Mouse (Mus musculus) lung, embryonic 15.5 days (tissue): ENCODE data around the gene Glod5. TPM values are rescaled to one million over a fixed set of nuclear protein-coding genes. Genes with fewer than 3 reads are reported as not detected.
"Not testable (repeated sequence)": the region's sequence is repeated elsewhere in the genome, so short reads cannot be mapped to it uniquely, and the experiment has no call there.

Experiments
- ATAC-seq: fragments of 200-750 bp; cut with Nextera tagmentation; 2 replicates; pipeline ENCODE4 v1.8.0; 2017; ENCODE audit warnings: moderate number of reproducible peaks, borderline replicate concordance; ENCODE audit not compliant: low FRiP score, low TSS enrichment; ENCODE audit errors: extremely low read depth
- H3K27ac ChIP-seq: fragments of 300-500 bp; sonication (generic); 2 replicates; pipeline ENCODE4 v1.5.1; 2015; ENCODE audit warnings: moderate library complexity, mild to moderate bottlenecking, inconsistent platforms
- H3K27me3 ChIP-seq: fragments of 300-500 bp; sonication (generic); 2 replicates; pipeline ENCODE4 v1.6.1; 2015; ENCODE audit warnings: inconsistent platforms
- H3K36me3 ChIP-seq: fragments of 300-500 bp; sonication (generic); 2 replicates; pipeline ENCODE4 v1.6.1; 2015; ENCODE audit warnings: inconsistent platforms
- H3K4me1 ChIP-seq: fragments of 300-500 bp; sonication (generic); 2 replicates; pipeline ENCODE4 v1.6.1; 2015; ENCODE audit warnings: inconsistent platforms
- H3K4me2 ChIP-seq: fragments of 300-500 bp; sonication (generic); 2 replicates; pipeline ENCODE4 v1.6.1; 2015; ENCODE audit warnings: inconsistent platforms, mild to moderate bottlenecking, moderate library complexity
- H3K4me3 ChIP-seq: fragments of 300-500 bp; sonication (generic); 2 replicates; pipeline ENCODE4 v1.5.1; 2015; ENCODE audit warnings: mild to moderate bottlenecking, inconsistent platforms
- H3K9ac ChIP-seq: fragments of 300-500 bp; sonication (generic); 2 replicates; pipeline ENCODE4 v1.6.1; 2015; ENCODE audit warnings: inconsistent platforms
- H3K9me3 ChIP-seq: fragments of 300-500 bp; sonication (generic); 2 replicates; pipeline ENCODE4 v1.6.1; 2016; ENCODE audit warnings: inconsistent platforms
- WGBS: fragments of 180-500 bp; shearing (Covaris S2); methylation state at CpG from one replicate; pipeline ENCODE4 v1.1.7; 2015; 5-methylcytosine and 5-hydroxymethylcytosine counted together
- polyA plus RNA-seq: library from polyadenylated mRNA; unstranded; fragments of >200 nt; fragmentation: Nextera tagmentation; extraction: Ambion mirVana; gene quantifications from 2 replicates; pipeline ENCODE4 v1.2.1, GENCODE M21; 2015

Glod5 gene
- polyA plus RNA-seq: not detected in 2 replicates

DNA sequence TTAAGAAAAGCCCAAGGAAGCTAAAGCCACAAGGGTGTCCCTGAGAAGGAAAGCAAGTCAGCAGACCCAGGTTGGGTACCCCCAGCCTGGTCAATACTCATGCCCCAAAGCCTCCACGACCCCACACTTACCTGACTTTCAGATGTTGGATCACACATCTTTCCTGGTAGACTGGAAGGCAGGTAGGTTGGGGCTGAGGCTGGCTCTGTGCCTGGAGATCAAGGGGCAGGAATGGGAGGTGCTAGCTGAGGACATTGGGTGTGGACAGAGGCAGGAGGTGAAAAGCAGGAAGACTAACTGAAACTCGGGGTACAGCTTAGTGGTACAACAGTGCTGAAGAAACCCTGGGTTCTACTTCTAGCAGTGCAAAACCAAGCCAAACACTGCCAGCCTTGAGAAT, at the start of gene Glod5:
Gene Glod5, minus strand, starts transcription at position 207 of the 400 bp plus-strand sequence.
- no peaks in the 10 kb centered on the region for H3K36me3 ChIP-seq
- 63% methylated on average over 2 of the region's 2 CpGs for WGBS
- H3K27me3 ChIP-seq: no peaks in the 10 kb centered on the region
- H3K4me2 ChIP-seq: no peak within 1 kb of the TSS
- H3K27ac ChIP-seq: no peak within 1 kb of the TSS
- no peak within 1 kb of the TSS for H3K4me3 ChIP-seq
- no peak within 1 kb of the TSS for H3K9ac ChIP-seq
- H3K9me3 ChIP-seq: no peaks in the 10 kb centered on the region
- H3K4me1 ChIP-seq: no peaks in the 10 kb centered on the region
- ATAC-seq: no peak

DNA sequence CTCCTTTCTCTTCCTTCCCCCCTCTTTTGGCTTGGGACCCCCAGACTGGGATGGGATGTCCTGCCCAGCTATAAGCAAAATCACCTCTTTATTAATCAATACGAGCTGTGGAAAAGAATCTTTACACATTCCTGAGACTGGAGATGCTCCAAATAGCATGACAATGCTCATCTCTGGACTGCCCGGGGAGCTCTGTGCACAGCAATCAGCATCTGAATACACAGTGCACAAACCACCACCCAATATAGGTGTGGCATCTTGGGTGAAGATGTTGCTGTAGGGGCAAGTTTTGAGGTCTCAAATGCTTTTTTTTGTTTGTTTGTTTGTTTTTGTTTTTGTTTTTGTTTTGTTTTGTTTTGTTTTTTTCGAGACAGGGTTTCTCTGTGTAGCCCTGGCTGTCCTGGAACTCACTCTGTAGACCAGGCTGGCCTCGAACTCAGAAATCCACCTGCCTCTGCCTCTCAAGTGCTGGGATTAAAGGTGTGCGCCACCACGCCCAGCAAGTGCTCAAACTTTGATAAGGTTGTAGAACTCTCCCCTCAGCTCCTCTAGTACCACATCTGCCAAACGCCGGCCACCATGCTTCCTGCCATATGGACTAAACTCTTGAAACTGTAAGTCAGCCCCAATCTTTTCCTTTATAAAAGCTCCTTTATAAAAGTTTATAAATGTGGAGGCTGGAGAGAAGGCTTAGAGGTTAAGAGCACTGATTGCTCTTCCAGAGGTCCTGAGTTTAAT, 32.9 kb upstream of the Glod5 start:
- not testable (repeated sequence) for H3K27ac ChIP-seq, H3K9ac ChIP-seq, H3K4me1 ChIP-seq, H3K36me3 ChIP-seq, H3K4me3 ChIP-seq, H3K27me3 ChIP-seq, H3K9me3 ChIP-seq, H3K4me2 ChIP-seq, ATAC-seq
- WGBS: 79% methylated on average over 8 of the region's 8 CpGs

DNA sequence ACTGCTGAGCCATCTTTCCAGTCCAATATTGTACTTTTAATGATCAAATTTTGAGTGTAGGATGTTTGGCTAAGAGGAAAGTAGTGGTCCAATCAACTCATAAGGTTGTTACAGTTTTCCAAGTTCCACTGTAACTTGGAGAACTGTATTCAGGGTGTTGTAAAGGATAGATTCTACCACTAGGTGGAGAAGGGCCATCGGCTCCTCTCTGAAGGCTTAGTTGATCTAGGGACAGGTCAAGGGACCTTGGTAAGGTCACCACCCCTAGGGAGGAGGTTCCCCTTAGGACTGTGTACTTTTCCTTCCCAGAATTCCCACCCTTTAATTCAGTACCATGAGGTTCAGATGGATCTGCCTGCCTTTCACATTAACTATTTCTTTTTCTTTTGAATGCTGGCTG, 14.7 kb upstream of the Glod5 start:
- H3K9ac ChIP-seq: no peak overlapping the region

DNA sequence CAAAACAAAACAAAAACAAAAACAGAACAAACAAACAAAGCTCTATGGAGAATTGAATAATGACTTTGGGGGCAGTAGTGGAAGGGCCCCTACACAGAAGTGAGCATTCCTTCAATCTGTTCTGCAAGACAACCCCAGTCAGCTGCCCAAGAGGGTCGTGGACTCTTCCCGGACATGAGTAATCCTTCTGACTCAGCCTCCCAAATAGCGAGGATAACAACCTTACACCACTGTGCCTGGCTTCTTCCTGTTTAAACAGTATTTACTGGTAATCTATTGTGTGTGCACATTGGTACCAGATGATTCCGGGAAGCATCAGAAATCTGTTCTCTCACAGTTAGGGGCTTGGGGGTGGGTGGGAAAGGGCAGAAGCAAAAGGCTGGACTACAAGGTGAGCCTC, 8.5 kb upstream of the Glod5 start:
- no peak for ATAC-seq
- H3K4me1 ChIP-seq: no peaks in the 10 kb centered on the region
- no peak overlapping the region for H3K4me2 ChIP-seq
- no peak overlapping the region for H3K9ac ChIP-seq
- no peak overlapping the region for H3K27ac ChIP-seq
- no peaks in the 10 kb centered on the region for H3K36me3 ChIP-seq
- H3K9me3 ChIP-seq: no peaks in the 10 kb centered on the region
- WGBS: 62% methylated on average over 4 of the region's 4 CpGs
- H3K27me3 ChIP-seq: no peaks in the 10 kb centered on the region
- no peak overlapping the region for H3K4me3 ChIP-seq

More for the DNA sequence above, 14.7 kb upstream of the Glod5 start:
- ATAC-seq: no peak
- Histone ChIP-seq H3K4me3 (no peak overlapping the region), H3K36me3 (no peaks in the 10 kb centered on the region), H3K4me2 (no peak overlapping the region), H3K9me3 (no peaks in the 10 kb centered on the region), H3K27ac (no peak overlapping the region), H3K27me3 (no peaks in the 10 kb centered on the region), H3K4me1 (no peaks in the 10 kb centered on the region)
- WGBS: 69% methylated on average over 1 of the region's 1 CpGs

DNA sequence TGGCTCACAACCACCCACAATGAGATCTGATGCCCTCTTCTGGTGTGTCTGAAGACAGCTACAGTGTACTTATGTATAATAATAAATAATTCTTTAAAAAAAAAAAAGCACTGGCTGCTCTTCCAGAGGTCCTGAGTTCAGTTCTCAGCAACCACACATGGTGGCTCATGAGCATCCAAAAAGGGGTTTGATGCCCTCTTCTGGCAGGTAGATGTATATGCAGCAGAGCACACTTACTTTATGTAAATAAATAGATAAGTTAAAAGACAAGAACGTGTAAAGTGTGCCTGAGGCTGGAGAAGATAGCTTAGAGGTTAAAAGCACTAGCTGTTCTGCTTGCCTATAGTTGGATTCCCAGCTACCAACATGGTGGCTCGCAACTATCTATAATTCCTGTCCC, 6.5 kb upstream of the Glod5 start:
- 48% methylated on average over 2 of the region's 2 CpGs for WGBS
- no peaks in the 10 kb centered on the region for H3K4me1 ChIP-seq
- no peak overlapping the region for H3K4me2 ChIP-seq
- no peak for ATAC-seq
- H3K27me3 ChIP-seq: no peaks in the 10 kb centered on the region
- no peaks in the 10 kb centered on the region for H3K36me3 ChIP-seq
- H3K27ac ChIP-seq: no peak overlapping the region
- H3K4me3 ChIP-seq: no peak overlapping the region
- no peaks in the 10 kb centered on the region for H3K9me3 ChIP-seq
- no peak overlapping the region for H3K9ac ChIP-seq

DNA sequence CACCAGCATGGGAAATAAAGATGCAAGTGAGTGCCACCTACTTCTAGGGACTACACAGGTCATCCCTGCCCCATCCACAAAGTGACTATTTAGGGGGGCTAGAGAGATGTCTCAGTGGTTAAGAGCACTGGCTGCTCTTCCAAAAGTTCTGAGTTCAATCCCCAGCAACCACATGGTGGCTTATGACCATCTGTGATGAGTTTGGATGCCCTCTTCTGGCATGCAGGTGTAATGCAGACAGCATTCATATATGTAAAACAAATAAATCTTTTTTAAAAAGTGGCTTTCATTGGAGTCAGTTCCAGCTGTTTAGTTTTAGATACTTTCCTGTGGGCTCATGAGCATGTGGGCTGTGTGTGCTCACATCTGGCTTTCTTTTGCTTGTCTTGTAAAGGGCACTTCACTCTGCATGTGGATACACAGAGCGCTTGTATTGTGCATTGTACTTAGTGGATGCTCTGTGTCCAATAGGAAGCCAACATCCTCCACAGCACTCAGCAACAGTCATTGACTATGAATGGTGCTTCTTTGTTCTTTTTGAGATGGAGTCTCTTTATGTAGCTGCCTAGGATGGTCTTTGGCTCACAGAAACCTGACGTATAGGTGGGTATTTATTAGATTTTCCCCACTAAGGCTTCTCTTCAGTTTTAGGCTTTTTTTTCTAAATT, 2.0 kb upstream of the Glod5 start:
- Histone ChIP-seq H3K9ac (no peak overlapping the region), H3K4me3 (no peak overlapping the region), H3K36me3 (no peaks in the 10 kb centered on the region), H3K9me3 (no peaks in the 10 kb centered on the region), H3K27ac (no peak overlapping the region), H3K27me3 (no peaks in the 10 kb centered on the region), H3K4me1 (no peaks in the 10 kb centered on the region), H3K4me2 (no peak overlapping the region)
- no peak for ATAC-seq
- 84% methylated on average over 2 of the region's 2 CpGs for WGBS

DNA sequence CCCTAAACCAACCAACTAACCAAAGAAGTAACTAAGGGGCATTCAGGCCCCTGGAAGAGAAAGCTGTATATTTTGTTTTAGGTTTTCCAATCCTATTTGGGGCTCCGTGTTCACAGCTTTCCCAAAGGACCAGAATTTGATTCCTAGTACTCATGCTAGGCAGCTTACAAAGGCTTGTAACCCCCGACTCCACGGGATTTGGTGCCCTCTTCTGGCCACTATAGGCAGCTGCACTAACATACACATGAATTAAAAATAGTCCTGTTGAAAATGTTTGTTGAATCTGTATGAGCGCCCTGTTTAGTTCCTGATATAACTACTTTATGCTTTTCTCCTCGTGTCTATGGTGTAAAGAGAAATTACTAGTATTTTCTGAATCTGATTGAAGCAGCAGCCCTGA, 1.1 kb downstream of the Glod5 start:
- Histone ChIP-seq H3K4me3 (no peak overlapping the region), H3K27ac (no peak overlapping the region), H3K27me3 (no peaks in the 10 kb centered on the region), H3K36me3 (no peaks in the 10 kb centered on the region), H3K4me1 (no peaks in the 10 kb centered on the region), H3K4me2 (no peak overlapping the region), H3K9ac (no peak overlapping the region), H3K9me3 (no peaks in the 10 kb centered on the region)
- no peak for ATAC-seq
- 8% methylated on average over 5 of the region's 5 CpGs for WGBS

DNA sequence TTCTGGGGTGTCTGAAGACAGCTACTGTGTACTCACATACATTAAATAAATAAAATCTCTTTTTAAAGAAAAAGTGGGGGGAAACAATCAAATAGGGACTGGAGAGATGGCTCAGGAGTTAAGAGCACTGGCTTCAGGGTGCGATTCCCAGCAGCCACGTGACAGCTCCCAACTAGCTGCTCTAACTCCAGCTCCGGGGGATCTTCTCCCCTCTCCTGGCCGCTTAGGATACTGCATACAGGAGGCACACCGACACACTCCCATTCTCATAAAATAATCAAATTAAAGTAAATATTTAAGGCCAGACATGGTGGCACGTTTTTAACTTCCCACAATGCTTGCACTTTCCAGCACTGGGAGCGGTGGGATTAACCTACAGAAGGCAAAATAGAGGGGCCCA, 2.6 kb downstream of the Glod5 start:
- not testable (repeated sequence) for H3K4me3 ChIP-seq, H3K27ac ChIP-seq, H3K27me3 ChIP-seq, H3K9me3 ChIP-seq, H3K36me3 ChIP-seq, H3K4me2 ChIP-seq, H3K4me1 ChIP-seq, ATAC-seq, H3K9ac ChIP-seq
- 20% methylated on average over 7 of the region's 7 CpGs for WGBS

DNA sequence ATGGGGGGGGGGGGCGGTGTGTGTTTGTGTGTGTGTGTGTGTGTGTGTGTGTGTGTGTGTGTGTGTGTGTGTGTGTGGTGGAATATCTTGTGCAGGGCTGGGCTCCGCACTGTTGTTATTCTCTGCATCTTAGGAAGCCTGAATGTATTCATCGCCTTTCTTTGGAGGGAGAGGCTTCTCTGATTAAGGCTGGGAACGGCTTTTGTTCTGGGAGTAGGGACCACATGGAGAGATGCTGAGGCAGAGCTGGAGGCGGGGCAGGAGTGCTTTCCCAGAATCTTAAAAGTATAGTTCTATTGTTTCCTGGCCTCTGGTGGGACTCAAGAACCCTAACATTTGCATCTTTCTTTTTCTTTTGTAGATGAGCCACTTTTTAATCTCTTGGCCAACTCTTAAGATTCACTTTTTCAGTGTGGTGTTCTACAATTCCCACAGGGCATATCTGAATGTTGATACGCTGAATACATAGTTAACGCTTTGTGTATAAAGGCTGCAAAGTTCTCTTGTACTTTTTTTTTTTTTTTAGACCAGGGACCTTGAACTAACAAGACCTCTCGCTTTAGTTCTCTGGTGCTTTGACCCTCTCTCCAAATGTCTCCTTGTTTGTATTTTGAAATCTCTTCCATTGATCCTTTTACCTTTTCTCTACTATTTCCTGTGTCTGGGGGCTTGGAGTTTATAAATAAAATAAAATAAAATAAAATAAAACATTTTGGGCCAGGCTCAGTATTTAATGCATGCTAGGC, 4.5 kb downstream of the Glod5 start:
- H3K9me3 ChIP-seq: no peaks in the 10 kb centered on the region
- H3K36me3 ChIP-seq: no peaks in the 10 kb centered on the region
- no peak overlapping the region for H3K9ac ChIP-seq
- H3K4me1 ChIP-seq: no peaks in the 10 kb centered on the region
- ATAC-seq: no peak
- WGBS: 47% methylated on average over 7 of the region's 8 CpGs
- no peaks in the 10 kb centered on the region for H3K27me3 ChIP-seq
- no peak overlapping the region for H3K4me2 ChIP-seq
- no peak overlapping the region for H3K27ac ChIP-seq
- no peak overlapping the region for H3K4me3 ChIP-seq

DNA sequence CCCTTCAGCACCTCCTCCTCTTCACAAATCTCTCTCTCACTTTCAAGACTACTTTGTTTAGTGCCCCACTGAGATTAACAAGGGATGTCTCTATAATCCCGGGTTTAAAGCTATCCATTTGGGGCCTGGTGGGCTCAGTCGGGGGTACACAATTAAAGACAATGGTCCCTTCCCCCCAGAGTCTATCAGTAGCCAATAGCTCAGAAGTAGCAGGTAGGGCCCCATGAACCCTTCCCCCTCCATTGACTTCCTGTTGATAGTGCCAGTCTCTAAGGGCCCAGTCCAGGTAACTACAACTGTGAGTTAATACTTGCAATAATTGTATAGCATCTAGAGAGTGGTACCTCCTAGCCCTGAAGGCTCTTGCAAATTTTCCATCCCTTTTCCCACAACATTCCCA, 5.1 kb downstream of the Glod5 start:
- Histone ChIP-seq H3K36me3 (no peaks in the 10 kb centered on the region), H3K9ac (no peak overlapping the region), H3K27me3 (no peaks in the 10 kb centered on the region), H3K4me2 (no peak overlapping the region), H3K4me1 (no peaks in the 10 kb centered on the region), H3K9me3 (no peaks in the 10 kb centered on the region), H3K27ac (no peak overlapping the region), H3K4me3 (no peak overlapping the region)
- no peak for ATAC-seq
- WGBS: 10% methylated on average over 2 of the region's 2 CpGs

DNA sequence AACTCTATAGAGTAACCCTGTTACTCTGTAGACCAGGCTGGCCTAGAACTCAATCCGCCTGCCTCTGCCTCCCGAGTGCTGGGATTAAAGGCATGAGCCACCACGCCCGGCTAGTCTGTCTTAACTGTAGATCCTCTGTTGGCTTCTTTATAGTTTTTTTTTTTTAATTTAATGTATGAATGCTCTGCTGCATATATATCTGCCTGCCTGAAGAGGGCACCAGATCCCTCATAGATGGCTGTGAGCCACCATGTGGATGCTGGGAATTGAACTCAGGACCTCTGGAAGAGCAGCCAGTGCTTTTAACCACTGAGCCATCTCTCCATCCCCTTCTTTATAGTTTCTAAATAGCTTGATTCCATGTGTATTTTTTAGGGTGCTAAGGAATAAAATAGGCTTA, 8.9 kb downstream of the Glod5 start:
- not testable (repeated sequence) for H3K27ac ChIP-seq, H3K9ac ChIP-seq, H3K27me3 ChIP-seq, ATAC-seq, H3K4me2 ChIP-seq, H3K4me3 ChIP-seq, H3K9me3 ChIP-seq, H3K36me3 ChIP-seq, H3K4me1 ChIP-seq
- WGBS: 87% methylated on average over 4 of the region's 4 CpGs

DNA sequence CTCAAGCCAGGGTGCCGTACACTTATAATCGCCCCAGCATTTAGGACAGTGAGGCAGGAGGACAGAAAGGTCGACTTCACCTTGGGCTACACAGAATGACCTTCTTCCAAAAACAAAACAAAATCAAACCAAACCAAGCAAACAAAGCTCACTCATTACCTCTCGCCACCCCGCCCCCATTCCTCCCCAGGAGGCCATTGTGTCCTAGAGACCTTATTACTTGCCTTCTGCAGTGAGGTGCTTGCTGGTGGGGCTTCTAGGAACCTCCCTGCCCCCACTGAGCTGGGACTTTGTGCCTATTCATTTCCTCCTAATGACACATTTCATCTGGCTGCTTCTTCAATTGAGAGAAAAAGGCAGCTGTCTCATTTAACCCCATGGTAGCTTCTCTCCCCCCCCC, 9.7 kb downstream of the Glod5 start:
- no peaks in the 10 kb centered on the region for H3K9me3 ChIP-seq
- H3K4me3 ChIP-seq: no peak overlapping the region
- ATAC-seq: no peak
- no peaks in the 10 kb centered on the region for H3K36me3 ChIP-seq
- H3K4me1 ChIP-seq: no peaks in the 10 kb centered on the region
- no peak overlapping the region for H3K9ac ChIP-seq
- no peaks in the 10 kb centered on the region for H3K27me3 ChIP-seq
- WGBS: 39% methylated on average over 5 of the region's 5 CpGs
- H3K27ac ChIP-seq: no peak overlapping the region
- H3K4me2 ChIP-seq: no peak overlapping the region
